Mouse (Mus musculus) liver, embryonic 14.5 days (tissue): ENCODE measurements around the gene Pcgf2. TPM values are rescaled to one million over a fixed set of nuclear protein-coding genes. Genes with fewer than 3 reads are reported as not detected.

Experiments
- ATAC-seq: fragments of 200-750 bp; cut with Nextera tagmentation; 2 replicates; pipeline ENCODE4 v1.8.0; 2017; ENCODE audit warnings: moderate number of reproducible peaks, mild to moderate bottlenecking, moderate library complexity; ENCODE audit not compliant: insufficient read depth
- DNase-seq, 3 experiments: peaks; one replicate each; pipeline ENCODE4 v3.0.0-alpha.2; 2012 to 2013; ENCODE audit warnings: low read depth in 3 of 3, low spot score in 3 of 3
- H3K27ac ChIP-seq: fragments of 300-500 bp; sonication (generic); 2 replicates; pipeline ENCODE4 v1.5.1; 2014; ENCODE audit warnings: moderate library complexity, mild to moderate bottlenecking, control low read depth, inconsistent platforms
- H3K27me3 ChIP-seq: fragments of 300-500 bp; sonication (generic); 2 replicates; pipeline ENCODE4 v1.6.1; 2014; ENCODE audit warnings: mild to moderate bottlenecking, low read length, moderate library complexity; ENCODE audit not compliant: control insufficient read depth, insufficient read depth
- H3K36me3 ChIP-seq: fragments of 300-500 bp; sonication (generic); replicated peaks from 2 replicates; pipeline ENCODE4 v1.6.1; 2014; ENCODE audit warnings: low read depth; ENCODE audit not compliant: control insufficient read depth, insufficient read depth
- H3K4me1 ChIP-seq, 2 experiments: fragments of 200-500 bp in 1 of 2; fragments of 300-500 bp in 1 of 2; sonication (generic) in 1 of 2; replicated peaks; 2 replicates each; pipeline ENCODE4 v1.6.1; 2012 to 2014; ENCODE audit warnings: antibody characterized with exemption in 1 of 2, inconsistent platforms in 1 of 2, low read length in 1 of 2; ENCODE audit not compliant: control insufficient read depth in 2 of 2, insufficient read depth in 2 of 2
- H3K4me2 ChIP-seq: fragments of 300-500 bp; sonication (generic); 2 replicates; pipeline ENCODE4 v1.6.1; 2014; ENCODE audit warnings: low read depth, mild to moderate bottlenecking, control low read depth, moderate library complexity
- H3K4me3 ChIP-seq, 2 experiments: fragments of 200-500 bp in 1 of 2; fragments of 300-500 bp in 1 of 2; sonication (generic) in 1 of 2; 2 replicates each; pipeline ENCODE4 v1.5.1; 2012 to 2014; ENCODE audit warnings: low read depth in 2 of 2, low read length in 2 of 2, mild to moderate bottlenecking in 2 of 2, control low read depth in 1 of 2, inconsistent platforms in 1 of 2, moderate library complexity in 1 of 2; ENCODE audit not compliant: insufficient read depth in 1 of 2
- H3K9ac ChIP-seq: fragments of 300-500 bp; sonication (generic); replicated peaks from 2 replicates; pipeline ENCODE4 v1.6.1; 2014; ENCODE audit warnings: mild to moderate bottlenecking, control low read depth, moderate library complexity
- H3K9me3 ChIP-seq: fragments of 300-500 bp; sonication (generic); 2 replicates; pipeline ENCODE4 v1.6.1; 2016; ENCODE audit warnings: low read length, mixed read lengths; ENCODE audit not compliant: control insufficient read depth
- CTCF ChIP-seq: IDR thresholded peaks from 2 replicates; pipeline ENCODE4 v1.5.1; 2016; ENCODE audit warnings: antibody characterized with exemption, low read depth, control low read depth
- EP300 ChIP-seq: IDR thresholded peaks from 2 replicates; pipeline ENCODE4 v1.6.1; 2016; ENCODE audit warnings: antibody characterized with exemption, low read depth
- WGBS: fragments of 180-500 bp; shearing (Covaris S2); extraction: QIAGEN DNeasy Blood & Tissue Kit; methylation state at CpG from one replicate; pipeline ENCODE4 v1.1.7; 2014; ENCODE audit not compliant: insufficient replicate concordance; 5-methylcytosine and 5-hydroxymethylcytosine counted together
- polyA plus RNA-seq, 2 experiments: library from polyadenylated mRNA; depleted of rRNA in 1 of 2; stranded (reverse) in 1 of 2; unstranded in 1 of 2; fragments of >200 nt; fragmentation: Nextera tagmentation in 1 of 2; extraction: Ambion mirVana in 1 of 2; gene quantifications; 2 replicates each; pipeline versions ENCODE4 v1.2.1 to v1.2.3; 2012 to 2014

Gene Pcgf2
- polyA plus RNA-seq, 2 experiments: 1.5 to 4.4 TPM

GRCm38 (mm10) chr11:97697199-97697890 is 3.0 kb downstream of the Pcgf2 start:
- 56% methylated on average over 11 of the region's 11 CpGs for WGBS
- Histone ChIP-seq H3K9me3 (no peaks in the 10 kb centered on the region), H3K27ac (no peak overlapping the region), H3K36me3 (no peaks in the 10 kb centered on the region), H3K4me1 (peaks cover 0 to 10% of the 10 kb centered on the region in 2 experiments; a peak in 2 of 4 replicates), H3K4me2 (no peak overlapping the region), H3K9ac (no peak overlapping the region), H3K27me3 (peaks cover 44% of the 10 kb centered on the region), H3K4me3 (no peak overlapping the region)
- ATAC-seq: no peak
- DNase-seq: no peak
- TF ChIP-seq CTCF (no peak), EP300 (no peak)

DNA sequence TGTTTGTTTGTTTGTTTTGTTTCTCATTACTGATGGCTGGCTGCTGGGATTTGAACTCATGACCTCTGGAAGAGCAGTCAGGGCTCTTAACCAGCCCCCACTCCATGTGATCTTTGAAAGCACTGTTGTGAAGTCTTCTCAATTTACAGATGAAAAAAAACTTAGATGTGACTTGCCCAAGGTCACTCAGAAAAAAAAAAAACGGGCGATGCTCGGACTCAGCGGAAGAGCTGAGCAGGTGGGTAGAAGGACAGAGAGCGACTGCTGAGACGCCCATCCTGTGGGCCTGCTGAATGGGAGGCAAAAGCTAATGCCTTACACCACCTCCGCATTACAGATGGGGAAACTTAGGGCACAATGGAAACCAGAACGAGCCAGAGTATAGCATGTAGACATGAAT is 3.6 kb downstream of the Pcgf2 start:
- TF ChIP-seq CTCF: no peak
- no peak for TF ChIP-seq EP300
- H3K4me3 ChIP-seq: no peak overlapping the region
- H3K27ac ChIP-seq: no peak overlapping the region
- ATAC-seq (no peak), DNase-seq (no peak)
- peaks cover 0 to 6% of the 10 kb centered on the region in 2 experiments; a peak in 2 of 4 replicates for H3K4me1 ChIP-seq
- H3K9me3 ChIP-seq: no peaks in the 10 kb centered on the region
- H3K36me3 ChIP-seq: no peaks in the 10 kb centered on the region
- H3K27me3 ChIP-seq: peaks cover 40% of the 10 kb centered on the region
- no peak overlapping the region for H3K9ac ChIP-seq
- no peak overlapping the region for H3K4me2 ChIP-seq
- 71% methylated on average over 8 of the region's 8 CpGs for WGBS

GRCm38 (mm10) chr11:97695712-97696401 is 4.4 kb downstream of the Pcgf2 start:
- WGBS: 61% methylated on average over 9 of the region's 9 CpGs
- Histone ChIP-seq H3K9ac (no peak overlapping the region), H3K36me3 (no peaks in the 10 kb centered on the region), H3K27me3 (peaks cover 31% of the 10 kb centered on the region), H3K4me2 (no peak overlapping the region), H3K4me3 (no peak overlapping the region), H3K27ac (no peak overlapping the region), H3K9me3 (no peaks in the 10 kb centered on the region), H3K4me1 (peaks cover 0 to 4% of the 10 kb centered on the region in 2 experiments; a peak in 2 of 4 replicates)
- no peak for ATAC-seq
- TF ChIP-seq EP300: no peak
- no peak for TF ChIP-seq CTCF
- DNase-seq: no peak

DNA sequence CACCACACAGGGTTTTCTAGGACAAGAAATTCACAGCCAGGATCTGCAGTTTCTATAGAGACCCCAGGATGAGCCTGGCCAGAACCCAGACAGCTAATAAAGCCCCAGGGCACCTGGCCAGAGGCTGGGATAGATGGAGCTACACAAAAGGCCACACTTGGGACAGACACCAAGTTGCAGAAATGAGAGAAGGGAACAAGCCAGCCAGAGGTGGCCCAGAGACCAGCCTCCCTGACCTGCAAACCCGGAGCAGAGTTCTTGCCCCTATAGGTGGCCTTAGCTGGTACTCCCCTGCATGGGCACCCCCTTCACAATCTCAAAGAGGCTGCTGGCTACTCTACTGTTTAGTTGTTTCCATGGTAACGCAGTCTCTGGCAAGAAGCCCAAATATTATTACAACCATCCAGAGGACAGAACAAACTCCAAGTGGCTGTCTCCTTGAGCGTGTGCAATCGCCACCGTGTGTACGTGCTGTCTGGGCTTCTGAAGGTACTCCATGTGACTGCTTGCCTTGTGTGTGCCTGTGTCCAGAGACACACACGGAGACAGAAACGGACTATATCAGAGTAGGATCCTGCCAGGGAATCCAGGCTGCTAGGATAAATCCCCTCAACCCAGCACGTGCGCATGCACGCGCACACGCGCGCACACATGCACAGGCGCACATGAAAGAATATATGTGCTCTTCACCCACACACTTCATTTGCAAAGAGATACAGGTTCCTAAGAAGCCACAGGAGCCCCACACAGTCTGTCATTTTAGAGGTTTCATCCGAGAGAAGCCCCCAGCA is 5.2 kb downstream of the Pcgf2 start:
- no peak for DNase-seq
- TF ChIP-seq EP300 (no peak), CTCF (no peak)
- Histone ChIP-seq H3K4me1 (peaks cover 0 to 2% of the 10 kb centered on the region in 2 experiments; a peak in 1 of 4 replicates), H3K4me3 (no peak overlapping the region), H3K4me2 (no peak overlapping the region), H3K9me3 (no peaks in the 10 kb centered on the region), H3K9ac (no peak overlapping the region), H3K27ac (no peak overlapping the region), H3K36me3 (no peaks in the 10 kb centered on the region), H3K27me3 (peaks cover 24% of the 10 kb centered on the region)
- WGBS: 78% methylated on average over 17 of the region's 17 CpGs
- ATAC-seq: no peak
